Mouse (Mus musculus): ENCODE results near the gene Ubtf. TPM values are rescaled to one million over a fixed set of nuclear protein-coding genes. Genes with fewer than 3 reads are reported as not detected.

Ubtf gene
- 100 to 1,000 TPM; 142 to 153 TPM for total RNA-seq (2023)

DNA sequence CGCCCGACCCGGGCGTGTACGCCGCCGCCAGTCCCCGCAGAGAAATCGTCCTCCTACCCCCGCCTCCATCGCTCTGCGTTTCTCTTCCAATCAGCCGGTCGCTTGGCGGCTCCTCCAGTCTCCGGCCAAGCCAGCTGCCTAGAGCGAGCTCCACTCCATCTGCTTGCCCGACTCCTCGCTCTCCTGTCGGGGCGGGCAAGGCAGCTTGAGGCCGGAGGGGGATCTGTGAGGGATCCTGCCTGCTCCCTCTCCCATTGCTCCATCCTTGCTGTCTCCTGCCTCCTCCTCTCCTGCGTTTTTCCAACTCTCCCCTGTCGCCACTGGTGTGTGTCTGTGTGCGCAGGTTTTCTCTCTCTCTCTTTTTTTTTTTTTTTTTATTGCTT, at the start of gene Ubtf:
Gene Ubtf (minus strand): TSS at position 333 of the 383 bp plus-strand sequence.

DNA sequence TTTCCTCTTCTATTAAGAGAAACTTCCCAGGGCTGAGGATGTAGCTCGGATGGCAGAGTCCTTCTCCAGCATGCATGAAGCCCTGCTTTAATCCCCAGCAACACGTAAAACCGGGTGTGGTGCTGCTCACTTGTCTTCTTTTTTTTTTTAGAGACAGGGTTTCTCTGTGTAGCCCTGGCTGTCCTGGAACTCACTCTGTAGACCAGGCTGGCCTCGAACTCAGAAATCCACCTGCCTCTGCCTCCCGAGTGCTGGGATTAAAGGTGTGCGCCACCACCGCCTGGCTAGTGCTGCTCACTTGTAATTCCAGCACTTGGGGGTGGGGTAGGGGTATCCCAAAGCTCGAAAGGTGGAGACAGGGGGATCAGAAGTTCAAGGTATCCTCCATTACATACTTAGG, 46.6 kb upstream of the Ubtf start, which contains the start of gene Slc4a1:
Gene Slc4a1 (minus strand): TSS at position 101 of the 400 bp plus-strand sequence.

DNA sequence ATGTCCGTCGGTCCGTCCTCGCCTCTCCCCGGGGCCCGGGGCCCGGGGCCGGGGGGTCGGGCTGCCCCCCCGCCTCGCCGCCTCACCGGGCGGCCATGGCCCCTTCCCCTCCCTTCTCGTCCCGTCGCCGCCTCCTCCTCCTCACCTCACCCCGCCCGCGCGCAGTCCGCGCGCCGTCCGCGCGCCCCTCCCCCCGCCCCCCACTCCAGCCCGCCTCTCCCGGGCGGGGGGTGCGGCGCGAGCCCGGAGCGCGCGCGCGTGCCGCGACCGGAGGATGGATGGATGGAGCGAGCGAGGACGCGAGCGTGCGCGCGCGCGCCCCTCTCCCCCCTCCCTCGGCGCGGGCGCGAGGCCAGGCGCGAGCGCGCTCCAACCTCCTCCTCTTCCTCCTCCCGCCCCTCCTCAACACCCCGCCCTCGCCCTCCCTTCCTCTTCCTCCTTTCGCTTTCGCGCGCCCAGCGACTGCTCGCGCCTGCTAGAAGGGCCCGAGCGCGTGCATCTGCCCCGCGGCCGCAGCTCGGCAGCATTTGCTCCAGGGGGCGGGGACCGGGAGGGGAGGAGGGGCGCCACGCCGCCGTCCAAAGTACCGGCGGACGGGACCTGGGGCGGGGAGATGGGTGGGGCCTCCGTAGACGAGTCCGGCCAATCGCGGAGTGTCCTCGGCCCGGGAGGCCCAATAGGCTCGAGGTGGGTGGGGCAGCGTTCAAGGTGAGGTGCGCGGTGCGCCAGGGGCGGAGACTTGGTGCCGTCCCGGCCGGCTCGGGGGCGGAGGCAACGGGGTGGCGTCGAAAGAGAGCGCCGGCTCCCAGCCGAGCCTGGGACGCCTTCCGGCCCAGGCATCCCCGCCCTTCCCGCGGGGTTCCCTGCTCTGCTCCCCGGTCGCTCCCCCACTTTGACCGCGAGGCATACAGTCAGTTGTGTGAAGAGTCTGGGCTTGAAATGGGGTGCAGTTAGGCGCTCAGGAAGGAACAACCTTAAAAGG, 22.8 kb downstream of the Ubtf start, which contains the start of gene Atxn7l3:
Gene Atxn7l3 (minus strand): TSS at position 141 of the 982 bp plus-strand sequence.

DNA sequence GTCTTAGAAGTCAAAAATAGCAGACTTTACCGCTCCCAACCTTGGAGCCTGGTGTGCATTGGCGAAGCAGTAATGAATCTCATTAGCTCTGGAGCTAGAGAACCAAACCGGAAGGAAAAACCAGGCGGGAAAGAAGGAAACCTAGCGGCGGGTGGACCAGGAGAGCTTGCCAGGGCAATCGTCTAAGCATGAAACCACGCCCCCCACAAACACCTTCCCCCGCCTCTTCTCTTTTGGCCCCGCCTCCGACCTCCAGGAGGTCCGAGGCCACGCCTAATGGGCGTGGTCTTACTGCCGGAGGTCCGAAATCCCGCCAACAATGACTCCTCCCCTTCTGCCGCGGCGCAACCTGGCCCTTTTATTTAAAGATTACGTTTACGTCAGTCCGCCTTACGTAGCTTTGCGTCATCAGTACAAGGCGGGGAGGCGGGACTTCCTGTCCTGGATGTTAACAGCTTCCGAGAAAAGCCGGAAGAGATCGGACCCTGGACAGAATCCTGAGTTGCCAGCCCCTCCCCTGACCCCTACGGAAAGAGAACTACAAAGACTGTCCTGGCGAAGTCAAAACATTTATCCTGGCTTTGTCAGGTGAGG, 34.9 kb downstream of the Ubtf start, which contains the start of gene Tmub2:
Gene Tmub2 (plus strand): TSS at position 431 of the 594 bp plus-strand sequence.

DNA sequence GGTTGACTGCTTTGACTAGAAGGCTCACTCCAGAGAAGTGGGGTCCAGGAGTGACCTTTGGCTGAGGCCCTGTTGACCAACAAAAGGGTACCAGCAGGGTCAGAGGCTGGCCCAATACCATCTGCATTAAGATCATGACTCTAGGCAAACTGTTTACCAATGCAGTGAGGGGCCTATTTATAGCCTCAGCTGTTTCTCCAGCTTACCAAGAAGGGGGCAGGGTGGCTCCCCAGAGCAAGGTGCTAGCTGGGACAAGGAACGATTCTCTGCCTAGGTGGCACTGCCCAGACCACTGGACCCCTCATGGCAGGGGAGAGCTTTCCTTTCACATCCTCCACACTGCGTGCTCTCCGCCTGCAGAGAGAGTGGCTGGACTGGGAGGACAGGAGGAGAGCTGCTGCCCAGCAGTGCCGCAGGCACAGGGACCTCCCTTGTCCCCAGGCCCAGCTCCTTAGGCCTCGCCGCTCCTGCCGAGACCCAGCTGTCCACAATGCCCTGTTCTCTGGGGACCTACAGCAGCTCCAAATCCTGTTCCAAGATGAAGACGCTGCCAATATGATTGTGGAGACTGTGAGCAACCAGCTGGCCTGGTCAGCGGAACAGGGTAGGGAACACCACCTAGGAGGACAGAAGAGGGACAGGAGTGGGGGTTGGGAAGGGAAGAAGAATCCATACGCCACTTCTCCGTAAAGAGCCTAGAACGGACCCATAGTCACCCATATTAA, 50.9 kb downstream of the Ubtf start, which contains the start of gene Asb16:
Gene Asb16 (plus strand): TSS at position 224 of the 725 bp plus-strand sequence.

Other genes with a start within 250 kb of the Ubtf start
- 1 to 10 TPM; 1.9 to 4.8 TPM for gene Mpp2, start 231.2 kb downstream of the Ubtf start, total RNA-seq (2023)
- gene Ppy, start 218.4 kb downstream of the Ubtf start, total RNA-seq (2023), result not detected
- not detected for gene Pyy, start 211.9 kb downstream of the Ubtf start, total RNA-seq (2023)
- gene Nags, start 174.2 kb downstream of the Ubtf start, total RNA-seq (2023), result not detected
- 1 to 10 TPM; 5.9 to 7.2 TPM for gene Tmem101, start 163.3 kb downstream of the Ubtf start, total RNA-seq (2023)
- gene Lsm12, start 134.4 kb downstream of the Ubtf start, total RNA-seq (2023), result 10 to 100 TPM; 48.9 to 53.5 TPM
- 10 to 100 TPM; 28.1 to 34.6 TPM for gene G6pc3, start 130.1 kb downstream of the Ubtf start, total RNA-seq (2023)
- gene Hdac5, start 89.6 kb downstream of the Ubtf start, total RNA-seq (2023), result 10 to 100 TPM; 79.2 to 91.2 TPM
- gene BC030867, start 70.9 kb downstream of the Ubtf start, total RNA-seq (2023), result 1 to 10 TPM in 1 of 2 experiments, under 1 TPM in 1; 0.83 to 1.7 TPM
- gene Asb16, start 51.0 kb downstream of the Ubtf start, total RNA-seq (2023), result not detected
- gene Tmub2, start 34.8 kb downstream of the Ubtf start, total RNA-seq (2023), result 10 to 100 TPM; 38.6 TPM
- gene Atxn7l3, start 23.1 kb downstream of the Ubtf start, total RNA-seq (2023), result 10 to 100 TPM; 85.1 to 88.2 TPM
- not detected for gene Slc4a1, start 46.5 kb upstream of the Ubtf start, total RNA-seq (2023)
- gene Rundc3a, start 73.7 kb upstream of the Ubtf start, total RNA-seq (2023), result 1 to 10 TPM; 5.2 to 6.9 TPM
- gene Slc25a39, start 88.2 kb upstream of the Ubtf start, total RNA-seq (2023), result 10 to 100 TPM; 29.1 to 29.5 TPM
- gene Grn, start 110.6 kb upstream of the Ubtf start, total RNA-seq (2023), result 10 to 100 TPM; 14.8 to 23.8 TPM
- gene Fam171a2, start 127.9 kb upstream of the Ubtf start, total RNA-seq (2023), result 1 to 10 TPM in 1 of 2 experiments, not detected in 1; 1.5 TPM
- 10 to 100 TPM; 15.2 to 24.0 TPM for gene Itga2b, start 150.4 kb upstream of the Ubtf start, total RNA-seq (2023)
- gene Gpatch8, start 236.7 kb upstream of the Ubtf start, total RNA-seq (2023), result 10 to 100 TPM; 54.3 to 61.2 TPM

All from T-cell, adult 66 days (primary cell).